Mouse (Mus musculus) hindbrain, embryonic 14.5 days (tissue): ENCODE data around the gene Usp29. TPM values are rescaled to one million over a fixed set of nuclear protein-coding genes. Genes with fewer than 3 reads are reported as not detected.

Source experiments
- ATAC-seq: fragments of 200-750 bp; cut with Nextera tagmentation; 2 replicates; pipeline ENCODE4 v1.8.0; 2017; ENCODE audit warnings: moderate number of reproducible peaks, mild to moderate bottlenecking, moderate TSS enrichment, moderate library complexity; ENCODE audit not compliant: low FRiP score
- DNase-seq: peaks from one replicate; pipeline ENCODE4 v3.0.0-alpha.2; 2015; ENCODE audit warnings: low spot score
- H3K27ac ChIP-seq: fragments of 300-500 bp; sonication (generic); 2 replicates; pipeline ENCODE4 v1.5.1; 2014; ENCODE audit warnings: mild to moderate bottlenecking, moderate library complexity
- H3K27me3 ChIP-seq: fragments of 300-500 bp; sonication (generic); 2 replicates; pipeline ENCODE4 v1.6.1; 2014; ENCODE audit warnings: mild to moderate bottlenecking, low read length, mixed read lengths; ENCODE audit not compliant: control insufficient read depth, insufficient read depth
- H3K36me3 ChIP-seq: fragments of 300-500 bp; sonication (generic); replicated peaks from 2 replicates; pipeline ENCODE4 v1.6.1; 2014; ENCODE audit not compliant: control insufficient read depth, insufficient read depth
- H3K4me1 ChIP-seq: fragments of 300-500 bp; sonication (generic); replicated peaks from 2 replicates; pipeline ENCODE4 v1.6.1; 2014; ENCODE audit warnings: antibody characterized with exemption, low read length, mixed read lengths; ENCODE audit not compliant: control insufficient read depth, insufficient read depth
- H3K4me2 ChIP-seq: fragments of 300-500 bp; sonication (generic); replicated peaks from 2 replicates; pipeline ENCODE4 v1.6.1; 2014; ENCODE audit warnings: mild to moderate bottlenecking, moderate library complexity
- H3K4me3 ChIP-seq: fragments of 300-500 bp; sonication (generic); replicated peaks from 2 replicates; pipeline ENCODE4 v1.5.1; 2014; ENCODE audit warnings: mild to moderate bottlenecking, low read length
- H3K9ac ChIP-seq: fragments of 300-500 bp; sonication (generic); 2 replicates; pipeline ENCODE4 v1.6.1; 2014
- H3K9me3 ChIP-seq: fragments of 300-500 bp; sonication (generic); 2 replicates; pipeline ENCODE4 v1.6.1; 2016; ENCODE audit warnings: low read length; ENCODE audit not compliant: control insufficient read depth
- WGBS: fragments of 180-500 bp; shearing (Covaris S2); extraction: QIAGEN DNeasy Blood & Tissue Kit; methylation state at CpG from one replicate; pipeline ENCODE4 v1.1.7; 2014; 5-methylcytosine and 5-hydroxymethylcytosine counted together
- polyA plus RNA-seq: library from polyadenylated mRNA; unstranded; fragments of >200 nt; fragmentation: Nextera tagmentation; extraction: Ambion mirVana; gene quantifications from 2 replicates; pipeline ENCODE4 v1.2.1, GENCODE M21; 2014

Gene Usp29
- polyA plus RNA-seq, 1 experiment from 2014 or later = 29.4 TPM

DNA sequence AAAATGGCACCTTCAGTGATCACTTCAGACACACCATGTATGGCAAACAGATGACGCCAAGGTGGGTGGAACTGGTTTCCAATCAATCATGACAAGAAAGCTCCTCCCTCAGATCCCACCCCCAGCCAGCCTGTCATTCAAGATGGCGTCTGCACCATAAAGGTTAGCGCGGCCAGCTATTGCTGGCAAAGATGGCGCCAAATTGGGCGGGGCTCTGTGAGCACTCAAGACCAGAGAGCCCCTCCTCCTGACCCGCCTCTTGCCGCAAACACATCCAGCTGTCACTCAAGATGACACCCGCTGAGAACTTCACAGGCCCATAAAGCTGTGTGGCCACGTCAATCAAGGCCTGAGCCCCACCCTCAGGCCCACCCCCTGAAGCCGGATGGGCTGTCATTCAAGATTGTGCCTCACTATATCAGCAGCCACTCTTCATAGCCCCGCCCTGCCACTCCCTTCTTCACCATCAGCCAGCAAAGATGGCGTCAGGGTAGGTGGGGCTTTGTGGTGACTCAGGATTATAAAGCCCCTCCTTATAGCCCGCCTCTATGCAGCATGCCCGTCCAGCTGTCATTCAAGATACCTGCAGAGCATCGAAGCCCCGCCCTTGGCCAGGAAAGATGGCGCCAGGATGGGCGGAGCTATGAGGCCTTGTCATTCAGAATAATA, 2.0 kb upstream of the Usp29 start:
- ATAC-seq (peak; percentile 84), DNase-seq (peak; percentile 91)
- Histone ChIP-seq H3K27me3 (no peaks in the 10 kb centered on the region), H3K36me3 (peaks cover 20% of the 10 kb centered on the region; the same call in 1 of the 2 replicates), H3K4me2 (peak overlapping the region; percentile 50), H3K4me1 (no peaks in the 10 kb centered on the region), H3K27ac (peak overlapping the region; percentile 98), H3K9me3 (peaks cover 40% of the 10 kb centered on the region), H3K4me3 (peak overlapping the region; percentile 61), H3K9ac (peak overlapping the region; percentile 49; the same call in 1 of the 2 replicates)
- 49% methylated on average over 19 of the region's 19 CpGs for WGBS

DNA sequence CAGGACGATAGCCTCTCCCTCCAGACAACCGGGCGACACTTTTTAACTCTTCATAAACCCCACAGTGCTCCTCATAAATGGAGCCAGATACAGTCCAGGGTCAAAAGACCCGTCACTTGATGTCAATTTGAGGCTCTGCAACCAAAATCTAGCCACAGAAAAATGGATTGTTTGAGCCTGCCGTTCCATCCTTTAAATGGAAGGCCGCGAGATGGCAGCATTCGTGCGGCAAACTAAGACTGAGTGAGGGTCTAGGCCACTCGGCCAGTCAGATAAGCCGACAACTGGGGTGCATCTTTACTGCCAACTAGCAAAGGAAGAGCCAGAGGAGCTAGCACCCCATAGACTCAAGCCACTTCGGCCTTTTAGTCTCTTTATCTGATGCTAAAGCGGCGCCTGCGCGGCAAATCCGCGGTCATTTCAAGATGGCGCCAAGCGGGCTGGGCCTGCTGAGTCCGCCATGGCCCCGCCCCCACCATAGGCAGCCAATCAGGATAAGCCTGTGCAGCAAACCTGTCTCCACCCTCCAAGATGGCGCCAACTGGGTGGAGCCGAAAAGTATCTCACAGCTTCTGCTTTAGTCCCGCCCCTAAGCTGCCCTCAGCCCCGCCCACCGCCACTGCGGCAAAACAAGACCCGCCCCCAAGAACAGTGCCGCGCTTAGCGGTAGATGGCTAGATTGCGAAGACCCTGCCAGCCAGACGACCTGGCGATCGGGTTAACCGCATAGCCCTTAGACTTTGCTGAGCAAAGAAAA, 1.1 kb upstream of the Usp29 start:
- peak; percentile 44 for ATAC-seq

DNA sequence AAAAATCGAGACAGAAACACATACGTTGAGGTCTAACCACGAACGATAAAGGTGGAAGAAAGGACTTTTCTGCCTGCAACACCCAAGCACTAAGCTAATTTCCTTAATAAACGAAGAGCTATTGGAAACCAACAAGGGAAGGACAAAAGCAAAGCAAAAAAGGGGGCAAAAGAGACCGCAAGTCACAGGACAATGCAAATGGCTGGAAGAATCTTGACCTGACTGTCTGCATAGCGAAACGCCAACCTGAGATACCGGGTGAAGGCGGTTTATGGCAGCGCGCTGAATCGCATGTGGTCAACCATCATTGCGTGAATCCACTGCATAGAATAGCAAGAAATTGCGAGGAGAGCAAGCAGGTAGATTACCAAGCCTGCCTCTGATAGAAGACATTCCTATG, 423 bp downstream of the Usp29 start:
- 0 out of 2 replicates have a peak, but pooled peaks cover 5% of the 10 kb centered on the region for H3K36me3 ChIP-seq
- H3K4me2 ChIP-seq = peak overlapping the region; percentile 42
- H3K27me3 ChIP-seq = no peaks in the 10 kb centered on the region
- ATAC-seq = no peak
- H3K4me1 ChIP-seq = 0 out of 2 replicates have a peak, but pooled peaks cover 4% of the 10 kb centered on the region
- peak overlapping the region; percentile 51 for H3K9ac ChIP-seq
- WGBS = 50% methylated on average over 15 of the region's 15 CpGs
- peak overlapping the region; percentile 61 for H3K4me3 ChIP-seq
- H3K9me3 ChIP-seq = peaks cover 40% of the 10 kb centered on the region
- H3K27ac ChIP-seq = peak overlapping the region; percentile 63
- peak; percentile 49 for DNase-seq

More for the DNA sequence above, 1.1 kb upstream of the Usp29 start:
- peak overlapping the region; percentile 98 for H3K27ac ChIP-seq
- H3K27me3 ChIP-seq = no peaks in the 10 kb centered on the region
- WGBS = 46% methylated on average over 37 of the region's 37 CpGs
- H3K9ac ChIP-seq = peak overlapping the region; percentile 72
- DNase-seq = peak; percentile 83
- peak overlapping the region; percentile 49 for H3K4me2 ChIP-seq
- H3K4me1 ChIP-seq = 0 out of 2 replicates have a peak, but pooled peaks cover 3% of the 10 kb centered on the region
- peak overlapping the region; percentile 61 for H3K4me3 ChIP-seq
- peaks cover 18% of the 10 kb centered on the region; the same call in 1 of the 2 replicates for H3K36me3 ChIP-seq
- peaks cover 40% of the 10 kb centered on the region for H3K9me3 ChIP-seq

DNA sequence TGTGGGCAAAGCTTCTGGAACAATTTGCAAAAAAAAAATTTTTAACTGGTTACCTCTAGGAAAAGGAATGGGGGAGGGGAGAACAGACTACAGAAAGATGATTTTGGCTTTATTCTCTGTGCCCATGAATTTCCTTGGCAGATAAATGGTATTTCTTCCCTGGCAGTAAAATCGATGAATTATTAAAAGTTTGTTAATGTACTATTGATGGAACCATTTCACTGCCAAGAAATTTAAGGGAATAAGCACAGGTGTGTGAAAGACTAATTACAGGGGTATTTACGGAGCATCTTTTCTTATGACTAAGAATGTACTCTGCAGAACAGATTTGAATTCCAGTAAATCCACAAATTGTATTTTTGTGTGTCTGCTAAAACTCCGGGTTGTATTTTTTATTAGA, 995 bp downstream of the Usp29 start:
- H3K36me3 ChIP-seq = no peaks in the 10 kb centered on the region
- 51% methylated on average over 3 of the region's 3 CpGs for WGBS

DNA sequence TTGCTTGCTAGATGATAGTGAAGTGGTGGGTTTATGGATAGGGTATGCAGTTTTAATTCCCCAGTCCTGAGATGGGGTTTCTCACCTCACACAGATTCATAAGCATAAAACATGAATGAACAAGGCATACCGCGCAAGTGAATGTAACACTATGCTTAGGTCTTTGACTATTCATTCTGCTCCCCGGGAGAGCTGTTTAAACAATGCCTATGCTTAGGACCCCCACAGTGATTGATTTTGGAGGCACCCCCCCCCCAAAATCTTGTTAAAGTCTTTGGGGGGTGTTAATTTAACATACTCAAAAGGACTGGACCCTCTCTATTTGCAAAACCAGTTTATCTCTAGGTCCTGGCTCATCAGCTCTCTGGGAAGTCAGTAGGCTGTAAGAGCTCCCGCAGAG, 1.6 kb downstream of the Usp29 start:
- 0 out of 2 replicates have a peak, but pooled peaks cover 4% of the 10 kb centered on the region for H3K4me1 ChIP-seq
- H3K4me2 ChIP-seq = peak overlapping the region; percentile 42
- no peak for ATAC-seq
- H3K9ac ChIP-seq = peak overlapping the region; percentile 51
- peaks cover 39% of the 10 kb centered on the region for H3K9me3 ChIP-seq
- WGBS = 51% methylated on average over 4 of the region's 4 CpGs
- H3K27ac ChIP-seq = peak overlapping the region; percentile 63
- no peaks in the 10 kb centered on the region for H3K27me3 ChIP-seq
- no peaks in the 10 kb centered on the region for H3K36me3 ChIP-seq
- no peak for DNase-seq
- peak overlapping the region; percentile 61 for H3K4me3 ChIP-seq

More for the DNA sequence above, 995 bp downstream of the Usp29 start:
- Histone ChIP-seq H3K9ac (peak overlapping the region; percentile 51), H3K9me3 (peaks cover 40% of the 10 kb centered on the region), H3K4me3 (peak overlapping the region; percentile 61), H3K27me3 (no peaks in the 10 kb centered on the region), H3K4me2 (peak overlapping the region; percentile 42), H3K4me1 (0 out of 2 replicates have a peak, but pooled peaks cover 4% of the 10 kb centered on the region), H3K27ac (peak overlapping the region; percentile 63)
- ATAC-seq = no peak
- DNase-seq = no peak

DNA sequence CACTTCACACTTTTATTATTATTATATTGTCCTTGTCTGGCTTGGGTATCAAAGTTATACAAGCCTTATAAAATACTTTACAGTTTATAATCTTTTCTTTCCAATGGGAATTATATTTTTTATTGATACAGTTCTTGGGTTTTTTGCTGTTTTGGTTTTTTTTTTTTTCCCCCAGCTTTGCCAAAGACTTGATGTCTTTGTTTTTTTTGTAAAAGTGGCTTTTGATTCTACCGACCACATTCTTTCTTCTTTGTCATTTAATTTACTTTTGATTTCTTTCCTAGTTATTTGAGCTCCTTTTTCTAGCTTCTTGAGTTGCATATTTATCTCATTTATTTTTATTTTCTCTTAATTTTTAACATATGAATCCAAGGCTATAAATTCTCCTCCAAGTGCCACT, 5.7 kb downstream of the Usp29 start:
- peak overlapping the region; percentile 19; the same call in 1 of the 2 replicates for H3K4me2 ChIP-seq

DNA sequence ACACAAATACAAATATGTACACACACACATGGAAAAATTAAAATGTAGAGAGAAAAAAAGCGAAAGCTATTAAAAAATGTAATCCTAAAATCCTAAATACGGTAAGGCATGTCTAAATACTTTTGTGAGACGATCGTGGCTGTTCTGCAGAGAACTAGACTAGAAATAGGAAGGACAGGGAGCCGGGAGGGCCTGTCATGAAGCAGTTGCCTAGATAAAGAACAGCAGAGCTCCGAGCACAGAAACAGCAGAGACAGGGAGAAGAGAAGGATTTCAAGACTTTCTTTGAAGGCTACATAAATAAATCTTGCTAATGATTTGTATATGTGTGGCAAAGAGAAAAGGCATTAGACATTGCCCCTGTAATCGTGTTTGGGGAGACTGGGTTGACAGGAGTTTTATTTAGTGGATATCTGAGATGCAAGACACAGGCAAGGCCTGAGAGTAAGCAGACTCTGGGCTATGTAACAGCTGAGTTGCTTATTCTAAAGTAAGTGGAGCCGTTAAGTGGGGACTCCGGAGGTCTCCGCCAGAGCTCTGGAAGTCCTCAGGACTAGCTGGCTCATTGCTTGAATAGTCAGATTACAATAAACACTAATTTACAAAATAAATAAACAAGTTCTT, 14.0 kb downstream of the Usp29 start:
- Histone ChIP-seq H3K9ac (no peak overlapping the region), H3K4me1 (no peaks in the 10 kb centered on the region), H3K36me3 (no peaks in the 10 kb centered on the region), H3K27ac (no peak overlapping the region), H3K9me3 (no peaks in the 10 kb centered on the region), H3K4me3 (no peak overlapping the region), H3K4me2 (no peak overlapping the region), H3K27me3 (no peaks in the 10 kb centered on the region)
- DNase-seq (no peak), ATAC-seq (no peak)
- 82% methylated on average over 10 of the region's 10 CpGs for WGBS

More for the DNA sequence above, 5.7 kb downstream of the Usp29 start:
- no peak for DNase-seq
- no peak for ATAC-seq
- no peaks in the 10 kb centered on the region for H3K36me3 ChIP-seq
- H3K4me3 ChIP-seq = no peak overlapping the region
- no peak overlapping the region for H3K9ac ChIP-seq
- 83% methylated on average over 1 of the region's 1 CpGs for WGBS
- H3K4me1 ChIP-seq = 0 out of 2 replicates have a peak, but pooled peaks cover 4% of the 10 kb centered on the region
- 0 out of 2 replicates have a peak, but pooled peaks cover 3% of the 10 kb centered on the region for H3K9me3 ChIP-seq
- H3K27ac ChIP-seq = no peak overlapping the region
- H3K27me3 ChIP-seq = no peaks in the 10 kb centered on the region

DNA sequence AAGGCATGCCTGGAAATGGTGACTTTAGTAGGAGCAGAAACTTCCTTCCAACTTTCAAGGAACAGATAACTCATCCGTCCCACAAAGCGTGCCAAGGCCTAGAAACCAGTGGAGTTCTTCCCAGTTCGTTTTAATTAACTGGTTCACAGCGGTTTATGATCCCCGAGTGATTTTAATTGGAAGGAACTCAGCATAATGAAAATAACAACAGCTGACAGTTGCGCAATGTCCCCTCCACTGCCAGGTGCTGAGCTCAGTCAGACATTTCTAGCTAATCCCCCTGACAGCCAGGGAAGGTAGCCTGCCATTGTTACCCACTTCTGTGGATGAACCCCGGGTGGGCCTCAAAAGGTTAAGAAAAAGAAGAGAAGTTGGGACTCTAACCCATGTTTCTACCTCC, 18.8 kb downstream of the Usp29 start:
- Histone ChIP-seq H3K27me3 (no peaks in the 10 kb centered on the region), H3K4me2 (no peak overlapping the region), H3K4me1 (peaks cover 11% of the 10 kb centered on the region; the same call in 1 of the 2 replicates), H3K9me3 (no peaks in the 10 kb centered on the region), H3K4me3 (no peak overlapping the region), H3K36me3 (no peaks in the 10 kb centered on the region), H3K9ac (no peak overlapping the region), H3K27ac (no peak overlapping the region)
- DNase-seq = no peak
- WGBS = 45% methylated on average over 7 of the region's 7 CpGs
- ATAC-seq = no peak

DNA sequence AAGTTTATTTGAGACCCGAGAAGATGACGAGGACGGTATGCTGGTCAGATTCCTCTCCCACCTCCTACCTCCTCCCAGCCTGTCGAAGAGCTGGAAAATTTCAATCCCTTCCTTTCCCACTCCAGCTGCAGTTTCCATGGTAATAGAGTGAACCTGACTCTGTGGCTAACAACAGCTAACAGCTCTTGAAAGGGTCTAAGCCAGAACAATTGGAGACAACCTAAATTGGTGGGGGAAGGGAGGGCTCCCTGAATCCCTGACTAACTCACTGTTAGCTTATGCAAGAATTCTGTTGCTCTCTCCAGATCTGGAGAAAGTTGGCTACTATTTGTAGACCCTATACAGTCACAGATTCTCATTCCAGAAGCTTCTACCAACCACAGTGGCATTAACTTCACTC, 23.1 kb downstream of the Usp29 start:
- ATAC-seq = peak; percentile 67
- H3K27me3 ChIP-seq = no peaks in the 10 kb centered on the region
- no peaks in the 10 kb centered on the region for H3K36me3 ChIP-seq
- no peak overlapping the region for H3K9ac ChIP-seq
- H3K4me1 ChIP-seq = peaks cover 11% of the 10 kb centered on the region; the same call in 1 of the 2 replicates
- H3K27ac ChIP-seq = 0 out of 2 replicates have a peak overlapping the region, but pooled peaks have one; percentile 33
- no peaks in the 10 kb centered on the region for H3K9me3 ChIP-seq
- 9% methylated on average over 4 of the region's 4 CpGs for WGBS
- no peak for DNase-seq
- H3K4me3 ChIP-seq = no peak overlapping the region
- no peak overlapping the region for H3K4me2 ChIP-seq
